Mouse (Mus musculus): ENCODE results near the gene Dnase1l2.

The Dnase1l2 gene

DNA sequence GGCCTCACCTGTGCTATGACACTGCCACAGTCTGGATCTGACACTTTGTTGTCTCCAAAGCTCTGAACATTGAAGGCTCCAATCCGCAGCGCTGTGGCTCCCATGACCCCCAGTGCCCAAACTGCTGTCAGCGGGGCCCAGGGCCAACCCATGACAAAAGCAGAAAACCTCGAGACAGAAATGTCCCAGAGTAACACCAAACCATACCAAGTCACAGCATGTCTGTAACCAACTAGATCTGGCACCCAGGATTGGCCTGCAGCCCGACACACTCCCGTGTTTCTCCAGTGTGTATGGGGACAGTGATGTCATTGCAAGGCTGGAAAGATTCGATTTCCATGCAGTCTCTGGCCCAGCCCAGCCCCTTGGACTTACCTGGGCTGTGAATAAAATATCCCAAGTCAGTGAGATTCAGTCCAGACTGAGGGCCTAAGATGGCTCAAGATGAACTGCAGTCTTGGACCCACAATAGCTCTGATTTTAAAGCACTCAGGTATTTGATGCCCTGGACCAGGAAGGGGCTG lies at the start of gene Dnase1l2:
Gene Dnase1l2, minus strand, starts transcription at position 474 of the 524 bp plus-strand sequence.
- no peak for DNase-seq (ENCODE audit: low spot score in 2 of 2)

DNA sequence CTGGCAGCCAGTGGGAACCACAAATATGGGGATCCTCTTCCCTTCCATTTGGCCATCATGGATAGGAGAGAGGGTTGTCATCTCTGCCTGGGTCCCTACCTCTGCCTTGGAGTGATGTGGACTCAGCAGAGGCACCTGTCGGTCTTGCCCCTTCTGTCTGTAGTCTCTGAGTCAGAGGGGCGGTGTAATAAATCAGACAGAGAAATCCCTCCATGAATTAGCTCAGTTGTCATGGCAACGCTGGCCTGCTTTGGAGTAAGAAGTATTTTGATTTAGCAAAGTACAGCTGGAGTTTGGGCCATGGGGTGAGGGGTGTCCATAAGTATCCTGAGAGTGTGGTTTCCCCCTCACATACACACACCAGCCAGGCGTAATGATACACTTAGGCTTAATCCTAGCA lies 47.5 kb upstream of the Dnase1l2 start:
- no peak for DNase-seq (ENCODE audit: low spot score in 2 of 2)

DNA sequence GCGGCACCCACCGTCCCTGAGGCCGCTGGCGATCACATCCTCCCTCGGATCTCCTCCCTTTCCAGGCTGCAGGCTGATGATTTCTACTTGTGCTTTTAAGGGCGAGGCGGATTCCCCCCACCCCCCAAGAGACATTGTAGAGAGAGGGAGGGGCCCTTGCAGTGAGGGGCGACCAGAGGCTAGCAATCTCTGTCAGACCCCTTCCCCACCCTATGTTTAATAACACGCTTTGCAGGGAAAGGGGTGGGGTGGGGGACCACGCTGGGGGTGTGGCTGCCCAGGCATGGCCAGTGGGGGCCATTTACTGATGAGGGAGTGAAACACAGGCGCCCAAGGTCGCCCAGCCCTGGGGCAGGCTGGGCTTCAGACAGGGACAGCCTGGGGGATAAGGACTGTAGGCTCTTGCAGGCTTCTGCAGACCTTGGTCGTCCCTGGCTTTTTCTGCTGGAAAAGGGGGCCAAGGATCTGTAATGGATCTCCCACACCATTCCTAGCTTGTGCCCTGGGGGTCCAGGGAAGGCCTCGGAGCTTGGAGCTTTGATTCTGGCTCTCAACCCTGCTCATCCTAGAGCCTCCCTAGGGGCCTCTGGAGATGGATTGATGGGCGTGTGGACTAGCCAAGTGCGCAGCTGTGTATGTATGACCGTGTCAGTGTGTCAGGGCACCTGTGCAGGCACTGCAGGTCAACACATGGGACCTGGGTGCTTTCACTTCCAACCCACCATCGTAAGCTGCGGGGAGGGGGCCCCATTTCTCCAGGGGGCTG lies 46.5 kb upstream of the Dnase1l2 start:
- no peak for DNase-seq (ENCODE audit: low spot score in 2 of 2)

DNA sequence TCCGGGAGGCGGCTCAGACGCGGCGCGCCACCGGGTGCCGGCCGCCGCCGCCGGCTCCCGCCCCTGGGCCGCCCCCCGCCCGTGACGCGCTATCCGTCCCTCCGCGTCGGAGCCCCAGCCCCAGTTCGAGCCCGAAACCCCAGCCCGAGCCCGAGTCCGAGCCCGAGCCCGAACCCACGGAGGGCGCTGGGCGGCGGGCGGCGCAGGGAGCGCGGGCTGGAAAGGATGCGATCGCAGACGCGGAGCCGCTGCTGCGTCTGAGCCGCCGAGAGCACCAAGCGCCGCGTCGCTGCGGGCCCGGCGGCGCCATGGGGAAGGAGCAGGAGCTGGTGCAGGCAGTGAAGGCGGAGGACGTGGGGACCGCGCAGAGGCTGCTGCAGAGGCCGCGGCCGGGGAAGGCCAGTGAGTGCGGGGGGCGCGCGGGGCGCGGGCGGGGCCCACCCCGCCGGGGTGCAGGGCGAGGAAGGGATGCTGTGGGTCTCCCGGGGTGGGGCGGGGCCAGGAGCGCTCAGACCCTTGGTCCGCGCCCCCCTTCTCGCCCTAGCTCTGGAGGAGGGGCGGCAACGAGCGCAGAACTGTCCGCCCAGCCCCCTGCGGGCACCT lies 45.9 kb upstream of the Dnase1l2 start:
- DNase-seq (ENCODE audit: low spot score in 2 of 2): peak in 1 of 2 experiments; percentile 44

DNA sequence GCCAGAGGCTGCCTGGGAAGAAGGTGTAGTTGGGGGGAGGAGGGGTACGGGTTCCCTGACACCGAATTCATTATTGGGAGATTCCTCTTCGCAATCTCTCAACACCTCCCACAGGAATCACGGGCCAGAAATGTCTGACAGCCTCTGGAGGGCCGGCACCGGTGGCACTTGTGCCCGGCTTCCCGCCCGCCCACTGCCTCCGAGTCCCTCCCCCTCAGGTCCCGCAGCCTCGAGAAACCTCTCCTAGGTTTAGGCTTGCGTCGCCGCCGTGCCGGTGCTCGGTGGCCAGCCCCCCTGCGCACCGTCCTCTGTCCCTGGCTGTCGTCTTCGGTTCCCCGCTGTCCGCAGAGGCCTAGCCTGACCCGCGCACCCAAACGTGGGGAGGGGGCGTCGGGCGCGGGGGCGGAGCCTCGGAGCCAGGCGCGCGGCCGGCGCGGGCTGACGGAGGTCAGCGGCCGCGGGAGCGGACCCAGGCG lies 45.3 kb upstream of the Dnase1l2 start, which contains the start of gene Caskin1:
Gene Caskin1, plus strand, starts transcription at position 416 of the 476 bp plus-strand sequence.
- peak; percentile 67 to 69 for DNase-seq (ENCODE audit: low spot score in 2 of 2)

DNA sequence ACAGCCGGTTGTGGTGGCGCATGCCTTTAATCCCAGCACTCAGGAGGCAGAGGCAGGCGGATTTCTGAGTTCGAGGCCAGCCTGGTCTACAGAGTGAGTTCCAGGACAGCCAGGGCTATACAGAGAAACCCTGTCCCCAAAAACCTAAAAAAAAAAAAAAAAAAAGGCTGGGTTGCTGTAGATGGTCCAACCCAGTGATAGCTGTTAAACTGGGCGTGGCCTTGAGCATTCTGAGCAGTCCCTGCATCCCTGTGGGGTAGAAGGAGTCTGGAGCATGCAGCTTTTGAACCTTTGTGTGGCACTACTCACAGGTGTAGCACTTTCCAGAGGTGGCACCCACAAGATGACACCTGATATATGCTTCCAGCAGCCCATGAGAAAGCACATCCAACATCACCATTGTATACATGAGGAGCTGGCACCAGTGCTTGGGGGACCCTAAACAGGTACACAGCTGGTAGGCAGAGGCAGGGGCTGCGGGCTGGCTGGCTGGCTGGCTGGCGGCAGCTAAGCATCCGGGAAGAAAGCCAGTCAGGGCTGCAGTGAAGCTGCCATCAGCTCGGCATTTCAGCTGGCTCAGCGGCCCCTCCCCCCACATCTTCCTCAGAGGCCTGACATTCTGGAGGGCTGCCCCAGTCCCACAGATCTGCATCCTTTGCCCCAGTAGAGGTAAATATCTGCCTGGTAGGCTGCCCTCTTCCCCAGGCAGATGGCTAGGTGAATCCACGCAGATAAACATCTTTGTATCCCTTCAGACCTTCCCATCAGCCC lies 42.4 kb upstream of the Dnase1l2 start:
- peak in 1 of 2 experiments; percentile 55 for DNase-seq (ENCODE audit: low spot score in 2 of 2)

DNA sequence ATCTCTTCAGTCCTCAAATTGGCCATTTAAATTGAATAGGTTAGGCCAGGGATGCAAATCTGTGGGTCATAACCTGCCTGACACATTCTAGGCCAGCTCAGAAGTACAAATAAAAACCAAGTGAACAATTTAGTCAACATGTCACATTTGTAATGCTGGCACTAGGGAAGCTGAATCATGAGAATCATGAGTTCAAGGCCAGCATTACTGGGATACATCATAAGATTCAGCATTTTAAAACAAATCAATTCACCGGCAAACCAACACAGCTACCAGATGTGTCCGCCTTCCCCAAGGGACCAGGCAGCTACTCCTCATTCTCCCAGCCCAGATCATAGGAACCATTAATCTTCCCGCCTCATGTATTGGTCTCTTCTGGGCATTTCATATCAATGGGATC lies 40.6 kb upstream of the Dnase1l2 start:
- DNase-seq (ENCODE audit: low spot score in 2 of 2): no peak

DNA sequence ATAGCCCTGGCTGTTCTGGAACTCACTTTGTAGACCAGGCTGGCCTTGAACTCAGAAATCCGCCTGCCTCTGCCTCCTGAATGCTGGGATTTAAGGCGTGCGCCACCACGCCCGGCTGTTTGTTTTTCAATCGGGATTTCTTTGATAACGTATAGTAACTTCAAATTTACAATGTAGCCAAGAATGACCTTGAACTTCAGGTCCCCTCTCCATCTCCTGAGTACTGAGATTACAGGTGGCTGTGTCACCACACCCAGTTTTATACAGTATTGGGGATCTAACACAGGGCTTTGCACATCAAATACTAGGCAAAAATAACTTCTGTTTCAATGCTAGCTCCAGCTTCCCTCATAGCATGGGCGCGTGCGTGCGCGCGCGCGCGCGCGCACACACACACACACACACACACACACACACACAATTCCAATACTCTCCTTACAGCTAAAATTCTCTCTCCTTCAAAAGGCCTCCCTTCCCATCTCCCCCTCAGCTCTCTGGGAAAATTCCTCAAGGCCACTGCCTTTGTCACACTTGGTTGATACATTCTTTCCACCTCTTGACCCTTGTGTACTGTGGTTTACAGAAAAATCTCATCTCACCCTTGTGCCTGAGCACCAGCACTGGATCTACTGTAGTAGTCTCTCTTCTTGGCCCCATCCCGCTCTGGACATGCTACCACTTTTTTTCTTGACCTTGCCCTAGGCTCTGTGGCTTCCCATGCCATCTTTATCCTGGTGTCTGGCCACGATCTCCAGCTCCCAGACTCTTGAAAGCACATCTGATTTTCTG lies 38.3 kb upstream of the Dnase1l2 start:
- DNase-seq (ENCODE audit: low spot score in 2 of 2): no peak

DNA sequence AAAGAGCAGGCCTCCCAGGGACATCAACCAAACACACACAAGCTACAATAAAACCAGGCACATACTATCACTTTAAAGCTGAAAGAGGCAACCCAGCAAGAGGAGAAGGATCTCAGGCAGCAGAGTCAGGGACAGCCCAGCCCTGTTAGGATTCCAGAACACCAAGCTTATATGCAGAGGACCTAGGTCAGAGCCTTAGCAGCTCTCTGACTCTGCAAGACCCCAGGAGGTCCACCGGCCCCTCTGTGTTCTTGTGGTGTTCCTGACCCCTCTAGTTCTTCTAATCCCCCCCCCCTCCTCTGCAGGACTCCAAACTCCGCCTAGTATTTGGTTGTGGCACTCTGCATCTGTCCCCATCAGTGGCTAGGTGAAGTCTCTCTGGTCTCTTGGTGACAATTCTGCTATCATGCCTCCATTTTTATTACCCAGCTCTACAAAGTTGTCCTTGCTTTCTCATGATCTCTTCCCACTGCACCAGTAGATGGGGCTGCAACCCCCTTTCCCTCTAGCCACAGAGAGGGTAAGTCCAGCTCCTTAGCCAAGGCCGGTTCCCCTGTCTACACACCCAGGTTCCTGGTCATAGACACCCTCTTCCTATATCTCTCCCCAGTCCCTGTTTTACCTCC lies 37.4 kb upstream of the Dnase1l2 start:
- no peak for DNase-seq (ENCODE audit: low spot score in 2 of 2)

DNA sequence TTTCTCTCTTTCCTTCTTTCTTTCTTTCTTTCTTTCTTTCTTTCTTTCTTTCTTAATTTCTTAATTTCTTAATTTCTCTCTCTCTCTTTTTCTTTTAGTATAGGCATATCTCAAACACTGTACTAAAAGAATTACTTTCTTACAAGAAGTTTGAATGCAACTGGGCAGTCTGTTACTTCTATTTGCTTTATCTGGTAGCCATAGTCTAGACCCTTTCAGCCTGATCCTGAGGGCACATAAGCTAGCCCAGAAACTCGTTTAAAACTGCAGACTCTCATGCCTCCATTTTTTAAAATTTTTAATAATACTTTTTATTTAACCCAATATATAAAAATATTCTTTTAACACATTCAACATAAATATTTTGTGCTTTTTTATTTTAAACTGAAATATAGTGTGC lies 36.5 kb upstream of the Dnase1l2 start:
- no peak for DNase-seq (ENCODE audit: low spot score in 2 of 2)

DNA sequence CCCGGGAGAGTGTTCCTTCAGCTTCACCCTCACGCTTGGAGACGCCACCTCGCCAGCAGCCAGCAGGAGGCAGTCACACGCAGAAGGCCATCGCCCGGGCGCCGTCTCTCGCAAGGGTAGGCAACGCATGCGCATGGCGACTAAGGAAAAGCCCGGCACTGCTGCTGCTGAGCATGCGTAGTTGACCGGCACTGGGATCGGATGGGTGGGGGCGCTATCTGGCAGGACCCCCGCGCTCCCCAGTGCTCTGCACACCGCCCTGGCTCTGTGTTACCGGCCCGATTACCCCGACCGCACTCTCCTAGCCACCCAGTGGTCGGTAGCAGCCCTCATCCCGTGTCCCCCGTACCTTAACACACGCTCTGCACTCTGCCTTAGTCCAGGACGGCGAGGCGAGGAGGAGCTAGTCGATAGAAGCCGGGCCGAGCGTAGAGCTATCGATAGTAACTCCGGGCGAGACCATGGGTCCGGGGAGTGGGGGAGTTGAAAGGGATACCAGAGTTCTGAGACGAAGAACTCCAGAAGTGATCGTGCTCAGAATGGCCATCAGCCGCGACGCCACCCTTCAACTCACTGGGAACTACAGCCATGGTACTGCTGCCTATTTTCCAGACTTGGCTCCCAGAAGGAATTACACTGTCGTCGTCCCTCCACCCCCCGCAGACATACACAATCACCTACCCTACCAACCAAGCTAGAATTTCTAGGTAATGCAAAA lies 35.9 kb upstream of the Dnase1l2 start, which contains the start of gene Mlst8:
Gene Mlst8, minus strand, starts transcription at position 416 of the 718 bp plus-strand sequence.
- peak; percentile 98 for DNase-seq (ENCODE audit: low spot score in 2 of 2)

DNA sequence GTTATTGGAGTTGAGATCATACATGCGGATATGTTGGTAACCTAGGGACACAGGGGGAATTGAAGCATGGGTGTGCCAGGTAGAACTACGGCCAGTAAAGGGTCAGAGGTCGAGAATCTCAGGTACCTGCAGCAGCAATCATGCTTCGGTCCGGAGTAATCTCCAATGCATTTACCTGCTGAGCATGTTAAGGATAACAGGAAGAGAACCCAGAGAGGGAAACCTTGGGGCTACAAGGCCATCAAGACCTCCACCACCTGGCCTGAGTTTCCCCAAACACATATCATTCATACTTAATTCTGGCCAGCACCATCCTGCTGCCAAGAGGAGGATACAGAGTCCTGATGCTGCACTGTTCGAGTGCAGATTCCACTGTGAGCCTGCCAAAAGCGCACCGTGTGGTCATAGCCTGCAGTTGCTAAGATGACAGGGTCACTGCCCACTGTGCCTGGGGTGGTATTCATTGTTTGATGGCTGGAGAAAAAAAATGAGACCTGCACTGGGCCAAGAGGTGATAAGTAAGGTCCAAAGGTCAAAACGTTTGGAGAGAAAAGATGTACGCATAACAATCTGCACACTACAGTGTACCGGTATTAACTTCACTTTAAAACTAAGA lies 35.2 kb upstream of the Dnase1l2 start:
- no peak for DNase-seq (ENCODE audit: low spot score in 2 of 2)

DNA sequence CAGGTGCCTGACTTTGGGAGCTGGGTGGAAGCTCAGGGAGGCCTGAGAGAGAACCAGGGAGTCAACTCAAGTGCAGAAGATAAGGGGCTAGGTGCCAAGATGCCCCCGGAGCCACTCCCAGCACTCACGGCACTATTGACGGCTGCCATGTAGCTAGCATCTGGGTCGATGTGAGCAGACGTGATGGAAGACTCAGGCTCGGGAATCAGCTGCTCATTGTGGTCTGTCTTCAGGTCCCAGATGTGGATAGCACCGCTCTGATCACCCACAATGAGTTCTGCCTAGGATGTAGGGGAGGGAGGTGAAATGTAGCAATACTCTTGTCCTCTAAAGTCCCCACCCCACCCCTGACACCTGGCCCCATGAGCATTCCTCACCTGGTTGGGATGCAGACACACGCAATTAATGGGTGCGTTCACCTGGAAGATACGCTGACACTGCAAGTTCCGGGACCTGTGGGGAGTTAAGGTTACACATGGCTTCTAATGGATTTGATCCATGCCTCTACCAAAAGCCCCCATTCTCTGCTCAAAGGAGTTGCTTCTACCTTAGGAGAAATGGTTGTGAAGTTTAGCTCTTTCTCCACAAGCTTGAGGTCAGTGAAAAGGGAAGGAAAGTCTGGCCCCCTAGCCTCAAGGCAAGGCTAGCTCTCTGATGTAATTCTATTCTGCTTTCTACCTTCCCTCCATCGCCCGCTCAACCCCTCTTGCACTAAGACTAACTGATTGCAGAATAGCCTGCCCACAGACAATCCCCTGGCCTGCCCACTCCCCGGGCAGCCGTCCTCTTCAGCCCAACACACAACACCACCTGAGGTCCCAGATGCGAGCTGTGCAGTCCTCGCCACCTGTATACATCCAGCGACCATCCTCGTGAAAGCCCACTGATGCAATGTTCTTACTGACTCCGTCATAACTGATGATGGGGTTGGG lies 34.4 kb upstream of the Dnase1l2 start:
- DNase-seq (ENCODE audit: low spot score in 2 of 2): no peak

DNA sequence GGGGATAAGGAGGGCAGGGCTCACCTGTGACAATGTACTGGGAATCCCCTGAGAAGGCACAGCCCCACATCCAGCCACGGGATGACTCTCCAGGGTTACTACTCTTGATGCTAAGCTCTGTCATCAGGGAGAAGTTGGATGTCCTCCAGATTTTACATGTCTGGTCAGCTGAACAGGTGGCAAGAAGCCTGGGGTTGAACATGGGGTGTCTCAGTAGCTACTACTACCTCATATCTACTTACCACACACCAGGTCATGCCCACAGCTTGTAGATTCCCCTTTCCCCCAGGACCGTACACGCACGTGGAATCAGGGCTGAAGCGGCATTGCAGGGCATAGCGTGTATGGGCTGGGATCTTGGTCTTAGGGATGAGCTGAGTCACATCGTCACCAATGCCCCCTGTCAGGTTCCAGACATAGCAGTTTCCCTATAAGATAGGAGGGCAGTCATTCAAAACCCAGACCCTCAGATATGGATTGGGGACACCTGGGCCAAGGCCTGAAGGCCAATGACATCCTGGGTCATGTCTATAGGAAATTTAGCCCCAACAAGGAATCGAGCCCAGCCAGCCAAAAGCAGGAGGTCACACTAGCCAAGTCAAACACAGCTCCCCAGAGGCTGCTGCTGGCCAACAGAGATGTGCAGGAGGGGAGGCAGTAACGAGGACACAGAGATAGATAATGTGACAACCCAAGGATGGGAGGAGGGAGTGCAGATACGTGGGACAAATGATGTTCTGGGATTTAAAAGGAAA lies 33.3 kb upstream of the Dnase1l2 start:
- DNase-seq (ENCODE audit: low spot score in 2 of 2): no peak

DNA sequence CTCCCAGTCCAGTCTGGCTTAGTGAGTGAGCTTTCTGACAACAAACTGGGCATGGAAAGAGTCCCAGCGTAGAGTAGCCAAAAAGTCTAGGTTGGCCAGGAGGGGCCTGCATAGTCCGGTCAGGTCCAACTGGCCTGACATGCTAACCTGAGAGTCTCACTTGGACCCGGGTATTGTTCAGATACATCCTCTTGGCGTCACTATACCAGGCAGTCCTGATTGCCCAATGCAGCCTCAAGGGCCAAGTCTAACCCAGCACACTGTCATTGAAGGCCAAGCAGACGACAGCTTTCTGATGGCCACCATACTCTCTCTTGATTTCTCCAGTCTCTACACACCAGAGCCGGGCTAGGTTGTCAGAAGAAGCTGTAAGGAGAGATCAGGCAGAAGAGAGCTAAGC lies 32.7 kb upstream of the Dnase1l2 start:
- no peak for DNase-seq (ENCODE audit: low spot score in 2 of 2)

DNA sequence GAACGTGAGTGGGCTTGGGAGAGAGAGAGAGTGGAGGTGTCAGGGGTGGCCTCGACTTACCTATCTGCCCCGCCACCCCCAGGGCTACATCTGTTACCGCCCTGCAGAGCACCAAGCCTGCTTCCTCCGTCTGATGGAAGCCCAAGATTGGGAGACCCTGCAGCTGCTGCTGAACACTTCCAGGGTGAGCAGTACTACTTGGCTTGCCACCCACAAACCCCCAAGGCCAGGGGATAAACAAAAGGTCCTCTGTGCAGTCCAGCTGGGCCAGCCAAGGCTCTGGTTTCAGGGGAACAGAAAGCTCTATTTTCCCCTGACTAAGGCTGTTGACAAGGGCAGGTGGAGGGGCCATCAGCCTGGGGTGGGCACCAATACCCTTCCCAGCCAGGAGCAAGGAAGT lies 31.7 kb upstream of the Dnase1l2 start:
- DNase-seq (ENCODE audit: low spot score in 2 of 2): peak in 1 of 2 experiments; percentile 58

DNA sequence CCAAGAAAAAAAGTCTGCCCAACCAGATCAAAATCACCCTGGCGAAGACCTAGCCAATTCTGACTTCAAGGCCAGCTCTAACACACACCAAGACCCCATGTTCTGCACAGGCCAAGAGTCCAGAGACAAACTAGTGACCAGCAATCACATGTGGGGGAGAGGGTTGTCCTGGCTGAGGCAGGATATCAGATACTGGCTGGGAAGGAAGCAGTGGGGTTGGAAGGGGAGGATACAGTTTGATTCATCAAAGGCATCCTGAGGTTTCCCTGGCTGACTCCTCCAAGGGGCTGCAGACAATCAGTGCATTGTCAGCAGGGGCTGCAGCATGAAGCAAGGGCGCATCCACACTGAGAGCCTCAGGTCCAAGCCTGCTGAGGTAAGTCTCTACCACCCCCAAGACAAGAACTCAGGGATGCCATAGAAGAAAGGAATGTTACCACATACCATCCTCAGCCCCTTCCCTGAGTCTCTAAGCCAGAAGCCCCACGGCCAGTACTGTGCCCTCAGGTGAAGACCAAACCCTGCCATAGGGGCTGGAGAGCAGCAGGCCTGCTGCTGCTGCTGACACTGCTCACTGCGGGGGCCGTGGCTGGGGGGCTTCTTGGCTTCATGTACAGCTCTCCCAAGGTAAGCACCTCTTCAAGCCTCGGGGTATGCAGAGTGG lies 30.8 kb upstream of the Dnase1l2 start, which contains the start of gene Bricd5:
Gene Bricd5, plus strand, starts transcription at position 273 of the 664 bp plus-strand sequence.
- no peak for DNase-seq (ENCODE audit: low spot score in 2 of 2)
